Mouse (Mus musculus) hindlimb bud, embryonic 11.5 days (tissue): Measurements from ENCODE around the gene Msrb2.

Experiments
- DNase-seq: peaks from one replicate; pipeline ENCODE4 v3.0.0-alpha.2; 2012; ENCODE audit warnings: low read depth, low spot score; ENCODE audit errors: extremely low spot score

The Msrb2 gene

GRCm38 (mm10) chr2:19388329-19389103 is 17.3 kb downstream of the Msrb2 start:
- no peak for DNase-seq

GRCm38 (mm10) chr2:19390411-19391143 is 19.3 kb downstream of the Msrb2 start:
- DNase-seq: no peak

- no peak for DNase-seq
Measured at GRCm38 (mm10) chr2:19391649-19392048, 20.4 kb downstream of the Msrb2 start.

DNA sequence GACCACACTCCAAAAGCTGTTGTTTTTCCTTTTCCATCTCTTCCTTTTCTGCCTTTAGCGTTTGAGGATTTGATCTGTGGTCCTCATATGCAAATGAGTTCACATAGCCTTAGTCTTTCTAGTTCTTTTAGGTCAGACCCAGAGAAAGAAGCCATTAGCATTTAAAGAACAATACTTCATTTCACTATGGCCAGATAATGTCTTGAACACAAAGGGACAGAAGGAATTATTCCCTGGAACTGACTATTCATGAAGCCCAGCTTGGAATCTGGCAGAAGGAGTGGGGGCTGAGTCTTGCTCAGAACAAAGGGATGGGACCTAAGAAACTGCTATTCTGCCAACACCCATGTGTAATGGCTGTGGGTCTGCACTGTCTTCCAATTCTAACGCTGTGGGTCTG is 21.6 kb downstream of the Msrb2 start:
- no peak for DNase-seq

- no peak for DNase-seq
Measured at GRCm38 (mm10) chr2:19405409-19405808, 34.2 kb downstream of the Msrb2 start.

- no peak for DNase-seq
Measured at GRCm38 (mm10) chr2:19406531-19406930, 35.3 kb downstream of the Msrb2 start.

DNA sequence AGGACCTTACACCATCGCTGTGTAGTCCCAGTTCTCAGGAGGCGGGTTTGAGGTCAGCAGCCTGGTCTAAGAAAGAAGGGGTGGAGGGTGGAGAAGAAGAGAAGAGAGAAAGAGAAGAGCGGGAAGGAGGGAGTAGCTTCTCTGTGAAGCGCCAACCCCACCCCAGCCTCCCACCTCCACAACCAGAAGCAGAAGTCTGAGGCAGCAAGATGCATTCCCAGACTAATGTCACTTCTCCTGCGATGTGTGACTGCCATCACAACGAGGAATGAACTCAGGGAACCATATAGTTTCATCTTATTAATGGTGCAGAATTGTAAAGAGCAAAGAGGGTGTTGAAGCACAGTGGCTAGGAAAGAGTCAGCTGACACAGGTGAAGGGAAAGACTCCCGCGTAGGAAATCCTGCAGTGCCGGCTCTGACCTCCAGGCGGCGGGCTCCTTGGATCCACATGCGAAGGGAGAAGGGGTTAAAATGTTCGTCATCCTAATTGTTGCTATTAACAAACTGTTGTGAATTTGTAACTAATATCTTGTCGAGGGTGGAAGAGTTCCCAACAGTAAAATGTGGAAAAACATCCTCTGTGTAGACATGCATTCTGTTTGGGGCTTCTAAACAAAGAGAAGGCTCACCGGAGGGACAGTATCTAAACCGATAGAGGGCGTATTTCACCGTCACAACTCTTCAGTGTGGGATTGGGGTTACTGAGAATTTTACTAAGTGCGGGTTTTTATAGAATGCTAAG is 43.2 kb downstream of the Msrb2 start:
- no peak for DNase-seq

GRCm38 (mm10) chr2:19415063-19415521 is 43.9 kb downstream of the Msrb2 start:
- DNase-seq: peak; percentile 91

DNA sequence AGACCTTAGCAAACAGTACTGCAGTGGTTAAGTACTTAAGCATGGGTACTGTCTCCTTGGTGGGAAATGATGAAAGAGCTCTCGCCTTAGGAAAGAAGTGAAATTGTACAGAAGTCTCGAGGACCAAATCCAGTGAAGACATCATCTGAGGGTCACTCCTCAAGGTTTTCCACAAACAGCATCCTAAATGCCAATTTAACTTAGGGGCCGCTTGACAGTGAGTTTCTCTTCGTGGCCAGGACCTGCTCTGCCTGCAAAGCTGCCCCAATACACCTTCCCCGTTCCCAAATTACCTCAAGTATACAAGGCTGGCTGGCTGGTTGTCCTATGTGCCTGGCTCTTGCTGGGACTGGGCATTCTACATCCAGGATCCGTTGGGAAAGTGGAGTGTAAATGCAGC is 44.8 kb downstream of the Msrb2 start:
- no peak for DNase-seq

GRCm38 (mm10) chr2:19419686-19420345 is 48.6 kb downstream of the Msrb2 start:
- DNase-seq: no peak

DNA sequence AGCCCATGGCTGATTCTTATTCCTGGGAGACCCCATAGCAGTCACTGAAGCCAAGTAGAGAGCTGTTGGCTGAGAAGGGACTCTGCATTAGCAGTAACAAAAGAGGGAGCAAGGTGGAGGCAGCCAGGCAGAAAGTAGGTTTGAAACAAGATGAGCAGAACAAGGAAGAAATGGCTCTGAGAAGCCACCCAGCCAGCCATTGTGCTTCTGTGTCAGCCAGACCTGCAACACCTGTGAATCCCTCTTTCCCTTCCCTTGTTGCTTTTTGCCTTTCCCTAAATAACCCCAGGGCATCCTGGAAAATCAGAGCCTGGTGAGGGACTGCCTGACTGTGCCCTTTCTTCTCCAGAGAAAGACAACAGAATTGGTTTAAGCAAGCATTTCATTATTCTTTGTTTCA is 51.0 kb downstream of the Msrb2 start:
- no peak for DNase-seq

DNA sequence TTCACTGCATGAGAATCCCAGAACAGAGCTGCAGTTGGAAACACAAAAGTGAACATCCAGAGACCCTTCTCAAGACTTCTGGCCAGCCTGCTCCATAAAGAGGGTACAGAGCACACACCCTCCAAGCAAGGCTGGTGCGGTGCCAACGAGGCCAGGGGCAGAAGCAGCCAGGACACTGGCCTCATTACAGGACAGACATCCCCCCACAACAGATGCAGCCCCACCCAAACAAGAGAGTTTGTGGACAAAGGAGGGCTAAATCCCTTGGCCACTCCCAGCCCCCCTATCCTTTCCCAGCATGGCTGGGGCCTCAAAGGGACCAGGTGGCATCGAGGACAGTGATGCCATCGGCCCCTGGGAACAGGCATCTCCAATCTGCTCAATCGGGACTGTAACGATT is 51.8 kb downstream of the Msrb2 start:
- no peak for DNase-seq

DNA sequence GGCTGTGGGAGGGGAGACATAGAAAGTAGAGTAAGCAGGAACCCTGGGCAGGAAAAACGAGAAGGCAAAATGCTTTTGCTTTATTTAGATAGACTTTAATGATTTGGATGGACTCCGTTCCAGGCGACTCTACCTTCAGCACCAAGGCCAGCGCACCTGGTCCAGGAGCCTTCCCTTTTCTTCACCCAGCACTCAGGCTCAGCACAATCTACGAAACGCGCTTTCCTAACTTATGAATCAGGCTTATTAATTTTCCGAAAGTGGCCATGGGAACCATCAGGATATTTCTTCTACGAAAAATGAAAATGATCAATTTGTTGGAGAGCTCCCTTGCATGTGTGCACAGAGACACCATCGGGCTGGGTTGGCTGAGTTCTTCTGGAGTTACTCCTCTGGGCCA is 57.8 kb downstream of the Msrb2 start:
- DNase-seq: peak; percentile 71

DNA sequence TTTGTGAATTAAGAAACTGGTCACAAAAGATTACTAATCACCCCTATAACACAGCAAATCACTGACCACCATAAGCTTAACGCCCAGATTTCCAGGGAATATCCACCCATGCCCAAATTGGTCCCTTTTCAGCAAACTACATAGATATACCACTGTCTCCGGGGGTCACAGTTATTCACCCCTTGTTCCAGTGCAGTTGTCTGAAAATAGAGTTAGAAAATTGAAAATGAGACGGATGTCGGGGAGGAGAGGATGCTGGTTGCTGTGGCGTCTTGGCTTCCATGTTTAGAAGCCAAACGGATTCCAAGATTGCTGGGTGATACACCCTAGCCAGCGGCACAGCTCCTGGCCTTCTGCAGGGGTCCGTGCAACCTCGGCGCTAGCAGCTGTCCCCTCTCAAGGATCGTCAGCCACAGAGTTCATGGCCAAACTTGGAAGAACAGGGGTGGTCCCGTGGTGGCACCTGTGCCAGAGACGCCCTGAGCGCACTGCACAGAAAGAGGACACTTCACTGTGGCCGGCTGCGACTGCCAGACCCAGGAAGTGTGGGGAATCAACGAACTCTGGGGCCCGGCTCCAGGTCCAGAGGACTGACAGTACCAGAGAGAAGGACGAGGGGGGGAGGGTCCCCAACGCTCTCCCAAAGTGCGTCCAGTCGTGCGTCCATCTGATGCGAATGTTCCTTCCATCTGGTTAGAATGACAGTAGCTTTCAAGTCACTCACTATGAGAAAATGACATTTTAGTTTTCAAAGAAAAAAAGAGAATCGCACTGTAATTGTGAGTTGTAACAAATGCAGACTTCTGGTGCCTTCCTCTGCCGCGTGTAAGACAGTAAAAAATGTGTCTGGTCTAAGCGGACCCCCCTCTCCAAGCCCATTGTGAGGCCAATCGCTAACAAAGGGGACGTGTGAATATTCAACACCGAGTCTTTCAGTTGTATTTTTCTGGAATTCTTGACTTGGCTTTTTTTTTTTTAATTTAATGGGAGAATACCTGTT is 58.8 kb downstream of the Msrb2 start:
- DNase-seq: no peak

DNA sequence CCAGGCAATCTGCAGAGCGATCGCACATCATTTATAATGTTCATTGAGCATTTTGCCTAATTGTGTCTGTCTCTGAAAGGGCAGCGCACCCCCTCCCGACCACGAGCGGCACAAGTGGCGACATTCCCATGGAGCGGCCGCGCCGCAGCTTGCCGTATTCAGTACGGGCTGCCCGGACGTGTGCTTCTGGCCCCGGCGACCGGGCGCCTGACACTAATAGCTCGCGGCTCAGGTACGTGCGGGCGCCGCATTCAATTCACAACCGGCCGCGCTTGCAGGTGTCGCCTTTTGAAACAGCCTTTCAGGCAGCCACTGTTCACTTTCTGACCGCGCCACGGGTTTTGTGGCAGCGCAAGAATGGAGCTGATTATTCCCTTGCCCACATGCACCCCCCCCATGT is 59.5 kb downstream of the Msrb2 start:
- no peak for DNase-seq

DNA sequence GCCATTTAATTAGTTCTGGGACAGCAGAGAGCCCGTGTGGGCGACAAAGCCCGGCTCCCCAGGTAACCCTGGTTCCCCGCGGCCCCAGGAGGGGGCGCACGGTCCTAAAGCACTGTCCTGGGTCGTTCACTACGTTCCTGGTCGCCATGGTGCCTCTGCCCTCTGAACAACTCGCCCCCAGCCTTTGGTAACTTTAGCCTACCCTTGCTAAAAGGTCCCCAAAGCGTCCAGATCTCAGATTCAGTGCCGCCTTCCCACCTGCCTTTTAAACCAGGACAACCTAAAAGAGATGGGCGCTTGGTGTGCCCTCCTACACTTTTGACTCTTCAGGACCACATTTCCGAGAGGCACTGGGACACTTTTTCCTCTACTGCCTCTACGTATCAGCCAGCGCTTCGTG is 59.9 kb downstream of the Msrb2 start:
- DNase-seq: no peak

DNA sequence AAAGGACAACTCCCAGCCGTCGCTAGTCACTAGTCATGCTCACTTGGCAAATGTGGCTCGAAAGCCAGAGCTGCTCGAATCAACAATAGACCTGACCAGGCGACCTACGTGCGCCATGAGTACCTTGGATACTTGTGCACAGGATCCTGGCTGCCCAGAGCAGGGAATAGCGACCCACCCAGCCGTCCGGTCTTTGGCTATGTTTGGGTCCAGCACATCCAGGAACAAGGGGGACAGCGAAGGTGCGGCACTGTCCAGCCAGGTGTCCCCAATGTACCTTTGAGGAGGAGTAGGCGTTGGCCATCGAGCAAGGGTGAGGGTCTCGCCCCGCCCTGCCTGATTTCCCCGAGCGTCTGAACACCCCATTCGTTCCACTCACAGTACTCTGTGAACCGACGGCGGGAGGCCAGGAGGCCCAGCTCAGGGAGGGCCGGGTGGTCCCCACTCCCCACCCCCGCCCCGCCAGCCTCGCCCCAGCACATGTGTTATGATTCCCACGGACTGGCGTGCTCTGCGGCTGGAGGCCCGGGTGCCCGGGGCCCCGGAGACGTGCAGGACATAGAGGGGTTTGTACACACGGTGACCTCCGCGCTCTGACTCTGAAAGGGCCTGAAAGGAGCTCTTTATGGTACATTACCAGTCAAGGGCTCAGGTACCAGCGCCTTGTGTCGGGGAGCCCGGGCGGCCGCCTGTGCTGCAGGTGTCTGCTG is 60.5 kb downstream of the Msrb2 start:
- no peak for DNase-seq

- DNase-seq: no peak
Measured at GRCm38 (mm10) chr2:19444346-19444745, 73.1 kb downstream of the Msrb2 start.
